Mouse (Mus musculus) small intestine, adult 10 weeks (tissue): Measurements from ENCODE around the gene Ces2f. TPM values are rescaled to one million over a fixed set of nuclear protein-coding genes. Genes with fewer than 3 reads are reported as not detected.

ENCODE experiments used
- polyA plus RNA-seq: library from polyadenylated mRNA; stranded (reverse); fragments of 350-450 nt; fragmentation: Illumina TruSeq; extraction: RNeasy Lipid Tissue Mini Kit (QIAGEN cat#74804); gene quantifications from one replicate; pipeline ENCODE4 v1.2.3, GENCODE M21; 2014; ENCODE audit warnings: low replicate concordance

Ces2f gene
- 1.2 TPM for polyA plus RNA-seq

DNA sequence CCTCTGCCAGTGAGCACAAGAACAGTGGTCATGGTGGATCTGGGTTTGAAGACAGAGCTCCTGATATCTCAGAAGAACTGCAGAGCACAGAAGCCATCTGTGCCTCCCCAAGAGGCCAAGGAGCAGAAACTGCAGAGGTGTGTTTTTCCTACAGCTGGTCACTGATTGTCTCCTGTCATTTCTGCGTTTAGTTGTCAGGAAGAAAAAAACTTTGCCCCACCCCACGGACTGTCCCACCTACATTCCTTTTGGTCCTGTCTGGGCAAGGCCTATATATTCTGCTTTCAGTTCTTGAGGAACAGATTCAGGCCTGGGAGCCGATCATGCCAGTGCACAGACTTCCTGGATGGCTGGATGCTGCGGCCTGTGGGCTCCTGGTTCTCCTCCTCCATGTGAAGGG lies at the start of gene Ces2f:
TSS of gene Ces2f (plus strand) at position 301 of the 400 bp plus-strand sequence.

GRCm38 (mm10) chr8:104925972-104926596 lies 21.1 kb upstream of the Ces2f start, which contains the start of gene Ces2e:
TSS of gene Ces2e (plus strand) at chr8:104926260.

DNA sequence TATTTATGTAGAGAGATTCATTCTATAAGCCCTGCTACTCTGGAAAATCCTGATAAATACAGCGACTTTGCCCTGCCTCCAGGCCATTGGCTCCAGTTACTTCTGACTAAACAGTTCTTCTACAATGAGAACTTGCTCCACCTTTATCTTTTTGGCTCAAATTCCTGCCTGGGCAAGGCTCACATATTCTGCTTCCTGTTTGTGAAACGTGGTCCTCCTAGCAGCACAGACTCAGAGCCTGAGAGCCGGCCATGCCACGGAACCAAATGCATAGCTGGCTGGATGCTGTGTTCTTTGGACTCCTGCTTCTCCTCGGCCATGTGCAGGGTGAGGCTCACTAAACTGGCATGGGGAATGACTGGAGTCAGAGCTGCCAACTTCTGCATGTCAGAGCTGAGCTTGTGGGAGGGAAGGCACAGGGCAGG lies 14.4 kb downstream of the Ces2f start, which contains the start of gene Ces2g:
TSS of gene Ces2g (plus strand) at position 182 of the 425 bp plus-strand sequence.

DNA sequence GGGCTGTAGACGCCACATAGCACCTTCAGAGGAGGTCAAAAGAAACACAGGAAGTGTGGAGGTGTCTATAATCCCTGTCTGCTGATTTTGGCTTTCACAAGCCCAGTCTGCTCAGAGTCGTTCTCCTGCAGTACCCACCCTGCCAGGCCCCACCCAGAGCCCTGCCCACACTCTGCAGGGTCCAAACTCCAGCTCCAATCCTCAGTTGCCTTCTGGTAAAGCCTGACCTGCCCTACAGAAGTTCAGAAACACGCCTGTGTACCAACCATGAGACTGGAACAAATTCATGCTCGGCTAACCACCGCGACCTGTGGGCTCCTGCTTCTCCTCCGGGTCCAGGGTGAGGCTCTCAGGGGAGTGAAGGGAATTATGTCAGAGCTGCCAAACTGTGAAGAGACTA lies 53.4 kb downstream of the Ces2f start, which contains the start of gene Ces2h:
TSS of gene Ces2h (plus strand) at position 268 of the 400 bp plus-strand sequence.

Other genes starting within 250 kb of the Ces2f start
- gene Ces2a, start 213.4 kb upstream of the Ces2f start, polyA plus RNA-seq, result 157 TPM
- gene Ces2b, start 115.8 kb upstream of the Ces2f start, polyA plus RNA-seq, result 62.9 TPM
- 1,119 TPM for gene Ces2c, start 100.3 kb upstream of the Ces2f start, polyA plus RNA-seq
- 1,000 TPM for gene Ces2e, start 21.1 kb upstream of the Ces2f start, polyA plus RNA-seq
- 185 TPM for gene Ces2g, start 14.4 kb downstream of the Ces2f start, polyA plus RNA-seq
- 3.3 TPM for gene Ces2h, start 53.5 kb downstream of the Ces2f start, polyA plus RNA-seq
- gene Ces3a, start 101.2 kb downstream of the Ces2f start, polyA plus RNA-seq, result 3.9 TPM
- gene Ces3b, start 136.4 kb downstream of the Ces2f start, polyA plus RNA-seq, result not detected
- gene Ces4a, start 184.4 kb downstream of the Ces2f start, polyA plus RNA-seq, result not detected
- gene Cbfb, start 223.3 kb downstream of the Ces2f start, polyA plus RNA-seq, result 98.9 TPM